Mouse (Mus musculus): ENCODE measurements around the gene Ndel1. TPM values are rescaled to one million over a fixed set of nuclear protein-coding genes. Genes with fewer than 3 reads are reported as not detected.
A peak's percentile ranks its signal among the peaks of the same experiment; 100 is the strongest.
"Not testable (repeated sequence)": the region's sequence is repeated elsewhere in the genome, so short reads cannot be mapped to it uniquely, and the experiment has no call there.

The Ndel1 gene
- polyA plus RNA-seq, 1 experiment from 2014 or later, result 35.5 TPM

DNA sequence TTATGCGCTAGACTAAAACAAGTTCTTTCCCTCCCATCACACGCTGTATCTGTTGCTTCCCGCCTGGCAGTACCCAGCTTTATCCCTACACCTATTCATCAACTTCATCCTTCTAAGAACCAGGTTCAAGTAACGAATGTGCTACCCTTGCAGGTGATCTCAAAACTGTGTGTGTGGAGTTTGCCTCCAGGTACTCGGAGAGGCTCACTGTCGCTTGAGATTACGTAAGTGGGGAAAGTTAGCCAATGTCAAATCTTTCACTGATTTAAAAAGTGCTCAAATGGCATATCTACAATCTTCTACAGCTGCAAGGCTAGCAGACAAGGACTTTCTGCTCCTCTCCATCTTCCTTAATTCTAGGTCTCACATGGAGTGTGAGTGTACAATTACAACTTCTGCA is 20.8 kb downstream of the Ndel1 start:
- peak overlapping the region; percentile 37 for H3K9ac ChIP-seq
- H3K36me3 ChIP-seq, result 0 out of 2 replicates have a peak, but pooled peaks cover 3% of the 10 kb centered on the region
- WGBS (ENCODE audit: insufficient replicate concordance), result 78% methylated on average over 7 of the region's 7 CpGs
- peaks cover 67% of the 10 kb centered on the region for H3K4me1 ChIP-seq (replicated peaks)
- H3K4me3 ChIP-seq (replicated peaks), result peak overlapping the region; percentile 95
- no peak for ATAC-seq (ENCODE audit: low read depth)
- DNase-seq, result no peak
- H3K9me3 ChIP-seq (replicated peaks), result no peaks in the 10 kb centered on the region
- H3K27ac ChIP-seq, result peak overlapping the region; percentile 11; the same call in 1 of the 2 replicates
- peak overlapping the region; percentile 44 for H3K4me2 ChIP-seq
- no peaks in the 10 kb centered on the region for H3K27me3 ChIP-seq

DNA sequence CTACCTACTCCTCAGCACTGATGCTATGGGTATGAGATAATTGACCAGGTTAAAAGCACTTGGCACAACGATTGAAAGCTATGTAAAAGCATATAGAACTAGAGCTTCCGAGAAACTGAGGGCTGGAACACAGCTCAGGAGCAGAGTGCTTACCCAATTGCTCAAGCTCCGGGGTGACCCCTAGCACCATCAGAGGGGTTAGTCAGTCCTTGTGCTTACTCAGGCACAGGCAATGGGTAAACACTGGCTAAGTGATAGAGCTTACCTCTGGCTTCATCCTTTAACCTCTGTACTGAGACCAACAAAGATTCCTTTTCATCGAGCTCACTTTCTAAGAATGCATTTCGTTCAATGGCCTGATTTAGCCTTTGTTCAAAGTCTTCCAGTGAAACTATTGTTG is 32.1 kb downstream of the Ndel1 start:
- Histone ChIP-seq H3K9ac (no peak overlapping the region), H3K9me3 (replicated peaks) (no peaks in the 10 kb centered on the region), H3K4me2 (no peak overlapping the region), H3K27me3 (no peaks in the 10 kb centered on the region), H3K36me3 (peaks cover 74% of the 10 kb centered on the region), H3K4me1 (replicated peaks) (no peaks in the 10 kb centered on the region), H3K4me3 (replicated peaks) (no peak overlapping the region), H3K27ac (no peak overlapping the region)
- 83% methylated on average over 5 of the region's 5 CpGs for WGBS (ENCODE audit: insufficient replicate concordance)
- DNase-seq (no peak), ATAC-seq (ENCODE audit: low read depth) (peak; percentile 51; the same call in 1 of the 2 replicates)

DNA sequence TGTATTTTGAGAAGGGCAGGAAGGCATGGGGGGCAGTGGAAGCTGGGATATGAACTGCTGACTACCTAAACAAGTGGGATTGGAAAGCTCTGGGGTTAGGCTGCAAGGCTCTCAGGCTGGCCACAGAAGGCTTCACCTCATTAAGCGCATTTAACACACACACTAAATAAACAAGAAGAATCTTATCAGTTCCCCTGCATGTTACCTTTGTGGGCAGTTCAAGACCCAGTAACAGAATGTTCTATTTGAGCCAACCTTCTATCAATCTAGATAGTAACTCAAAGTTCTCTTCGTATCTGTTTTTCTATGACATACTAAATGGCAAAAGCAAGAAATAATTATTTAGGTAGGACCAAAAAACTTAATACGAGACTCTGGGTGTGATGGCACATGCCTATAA is 36.6 kb downstream of the Ndel1 start:
- peaks cover 85% of the 10 kb centered on the region for H3K36me3 ChIP-seq
- no peak overlapping the region for H3K4me2 ChIP-seq
- no peaks in the 10 kb centered on the region for H3K27me3 ChIP-seq
- DNase-seq (no peak), ATAC-seq (ENCODE audit: low read depth) (no peak)
- H3K4me3 ChIP-seq (replicated peaks), result no peak overlapping the region
- 85% methylated on average over 3 of the region's 3 CpGs for WGBS (ENCODE audit: insufficient replicate concordance)
- no peak overlapping the region for H3K9ac ChIP-seq
- peaks cover 16% of the 10 kb centered on the region for H3K4me1 ChIP-seq (replicated peaks)
- no peaks in the 10 kb centered on the region for H3K9me3 ChIP-seq (replicated peaks)
- H3K27ac ChIP-seq, result no peak overlapping the region

GRCm38 (mm10) chr11:68833593-68833992 is 38.1 kb downstream of the Ndel1 start:
- no peaks in the 10 kb centered on the region for H3K27me3 ChIP-seq
- peaks cover 16% of the 10 kb centered on the region for H3K4me1 ChIP-seq (replicated peaks)
- no peaks in the 10 kb centered on the region for H3K9me3 ChIP-seq (replicated peaks)
- H3K4me3 ChIP-seq (replicated peaks), result no peak overlapping the region
- DNase-seq (no peak), ATAC-seq (ENCODE audit: low read depth) (no peak)
- H3K36me3 ChIP-seq, result peaks cover 85% of the 10 kb centered on the region
- H3K4me2 ChIP-seq, result no peak overlapping the region
- no peak overlapping the region for H3K27ac ChIP-seq
- no peak overlapping the region for H3K9ac ChIP-seq

GRCm38 (mm10) chr11:68832793-68833192 is 38.9 kb downstream of the Ndel1 start:
- Histone ChIP-seq H3K36me3 (peaks cover 88% of the 10 kb centered on the region), H3K4me3 (replicated peaks) (no peak overlapping the region), H3K27ac (no peak overlapping the region), H3K4me1 (replicated peaks) (peaks cover 16% of the 10 kb centered on the region), H3K9me3 (replicated peaks) (no peaks in the 10 kb centered on the region), H3K4me2 (no peak overlapping the region), H3K9ac (no peak overlapping the region), H3K27me3 (no peaks in the 10 kb centered on the region)
- DNase-seq (no peak), ATAC-seq (ENCODE audit: low read depth) (no peak)
- 45% methylated on average over 4 of the region's 4 CpGs for WGBS (ENCODE audit: insufficient replicate concordance)

DNA sequence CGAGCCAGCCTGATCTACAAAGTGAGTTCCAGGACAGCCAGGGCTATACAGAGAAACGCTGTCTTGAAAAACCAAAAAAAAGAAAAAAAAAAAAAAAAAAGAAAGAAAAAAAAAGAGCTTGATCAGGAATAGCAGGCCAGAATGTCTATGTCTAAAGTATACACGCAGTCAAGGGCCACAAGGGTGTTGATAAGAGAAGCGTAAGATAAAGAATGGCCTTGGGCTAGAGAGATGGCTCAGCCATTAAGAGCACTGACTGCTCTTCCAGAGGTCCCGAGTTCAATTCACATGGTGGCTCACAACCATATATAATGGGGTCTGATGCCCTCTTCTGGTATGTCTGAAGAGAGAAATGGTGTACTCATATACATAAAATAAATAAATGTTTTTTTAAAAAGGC is 40.1 kb downstream of the Ndel1 start:
- H3K4me1 ChIP-seq (replicated peaks), result peaks cover 20% of the 10 kb centered on the region
- not testable (repeated sequence) for H3K27me3 ChIP-seq; H3K9ac ChIP-seq; H3K9me3 ChIP-seq (replicated peaks); H3K27ac ChIP-seq; DNase-seq; H3K4me2 ChIP-seq; ATAC-seq (ENCODE audit: low read depth); H3K4me3 ChIP-seq (replicated peaks)
- H3K36me3 ChIP-seq, result peaks cover 90% of the 10 kb centered on the region
- WGBS (ENCODE audit: insufficient replicate concordance), result 59% methylated on average over 5 of the region's 5 CpGs

GRCm38 (mm10) chr11:68826735-68827134 is 44.9 kb downstream of the Ndel1 start:
- 51% methylated on average over 3 of the region's 3 CpGs for whole genome bisulfite sequencing (ENCODE audit: insufficient replicate concordance)
- H3K9ac ChIP-seq, result no peak overlapping the region

GRCm38 (mm10) chr11:68822326-68822725 is 49.3 kb downstream of the Ndel1 start:
- no peaks in the 10 kb centered on the region for H3K27me3 ChIP-seq
- H3K9me3 ChIP-seq (replicated peaks), result no peaks in the 10 kb centered on the region
- H3K4me2 ChIP-seq, result no peak overlapping the region
- H3K36me3 ChIP-seq, result peaks cover 71% of the 10 kb centered on the region
- H3K27ac ChIP-seq, result no peak overlapping the region
- WGBS (ENCODE audit: insufficient replicate concordance), result 89% methylated on average over 15 of the region's 15 CpGs
- no peak for DNase-seq
- ATAC-seq (ENCODE audit: low read depth), result no peak
- H3K4me1 ChIP-seq (replicated peaks), result peaks cover 3% of the 10 kb centered on the region; the same call in 1 of the 2 replicates
- H3K9ac ChIP-seq, result no peak overlapping the region
- no peak overlapping the region for H3K4me3 ChIP-seq (replicated peaks)

More at GRCm38 (mm10) chr11:68826735-68827134, 44.9 kb downstream of the Ndel1 start:
- Histone ChIP-seq H3K4me2 (no peak overlapping the region), H3K4me1 (replicated peaks) (peaks cover 6% of the 10 kb centered on the region; the same call in 1 of the 2 replicates), H3K27me3 (no peaks in the 10 kb centered on the region), H3K36me3 (peaks cover 77% of the 10 kb centered on the region), H3K4me3 (replicated peaks) (no peak overlapping the region), H3K27ac (no peak overlapping the region), H3K9me3 (replicated peaks) (no peaks in the 10 kb centered on the region)
- ATAC-seq (ENCODE audit: low read depth), result no peak
- DNase-seq, result no peak

- Histone ChIP-seq H3K4me2 (no peak overlapping the region), H3K36me3 (peaks cover 73% of the 10 kb centered on the region), H3K9ac (no peak overlapping the region), H3K27ac (no peak overlapping the region), H3K4me3 (replicated peaks) (no peak overlapping the region), H3K9me3 (replicated peaks) (no peaks in the 10 kb centered on the region), H3K4me1 (replicated peaks) (no peaks in the 10 kb centered on the region), H3K27me3 (no peaks in the 10 kb centered on the region)
- WGBS (ENCODE audit: insufficient replicate concordance), result 86% methylated on average over 14 of the region's 14 CpGs
- no peak for ATAC-seq (ENCODE audit: low read depth)
- DNase-seq, result no peak
Measured at GRCm38 (mm10) chr11:68819226-68819805, 52.3 kb downstream of the Ndel1 start.

GRCm38 (mm10) chr11:68818416-68818815 is 53.2 kb downstream of the Ndel1 start:
- ATAC-seq (ENCODE audit: low read depth), result no peak
- no peaks in the 10 kb centered on the region for H3K9me3 ChIP-seq (replicated peaks)
- H3K4me1 ChIP-seq (replicated peaks), result no peaks in the 10 kb centered on the region
- H3K4me3 ChIP-seq (replicated peaks), result no peak overlapping the region
- DNase-seq, result no peak
- peaks cover 78% of the 10 kb centered on the region for H3K36me3 ChIP-seq
- no peaks in the 10 kb centered on the region for H3K27me3 ChIP-seq
- H3K4me2 ChIP-seq, result no peak overlapping the region
- no peak overlapping the region for H3K9ac ChIP-seq
- WGBS (ENCODE audit: insufficient replicate concordance), result 82% methylated on average over 8 of the region's 8 CpGs
- H3K27ac ChIP-seq, result no peak overlapping the region

GRCm38 (mm10) chr11:68811881-68812577 is 59.6 kb downstream of the Ndel1 start:
- H3K9ac ChIP-seq, result no peak overlapping the region
- H3K4me2 ChIP-seq, result no peak overlapping the region
- peaks cover 93% of the 10 kb centered on the region for H3K36me3 ChIP-seq
- WGBS (ENCODE audit: insufficient replicate concordance), result 80% methylated on average over 9 of the region's 9 CpGs
- DNase-seq, result no peak
- no peaks in the 10 kb centered on the region for H3K9me3 ChIP-seq (replicated peaks)
- no peak overlapping the region for H3K4me3 ChIP-seq (replicated peaks)
- ATAC-seq (ENCODE audit: low read depth), result no peak
- no peaks in the 10 kb centered on the region for H3K4me1 ChIP-seq (replicated peaks)
- H3K27me3 ChIP-seq, result no peaks in the 10 kb centered on the region
- H3K27ac ChIP-seq, result no peak overlapping the region

DNA sequence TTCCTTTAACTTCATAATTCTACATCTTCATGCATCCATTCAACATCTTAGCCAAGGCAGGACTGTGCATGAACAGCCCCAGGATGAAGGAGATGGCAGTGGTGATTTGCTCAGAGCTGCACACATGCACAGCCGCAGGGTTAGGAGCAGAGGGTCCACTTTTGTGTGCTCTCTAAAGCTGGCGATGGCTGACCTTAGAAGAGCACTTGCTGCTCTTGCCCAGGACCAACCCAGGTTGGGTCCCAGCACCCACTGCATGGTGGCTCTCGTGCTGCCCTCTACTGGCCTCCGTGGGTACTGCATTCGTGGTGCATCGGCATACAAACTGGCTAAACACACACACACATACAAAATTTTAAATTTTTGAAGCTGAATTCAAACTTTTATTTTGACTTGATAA is 63.9 kb downstream of the Ndel1 start:
- 26% methylated on average over 6 of the region's 6 CpGs for WGBS (ENCODE audit: insufficient replicate concordance)
- H3K9me3 ChIP-seq (replicated peaks), result no peaks in the 10 kb centered on the region
- H3K36me3 ChIP-seq, result peaks cover 95% of the 10 kb centered on the region
- no peak overlapping the region for H3K9ac ChIP-seq
- peak; percentile 39 for DNase-seq
- no peaks in the 10 kb centered on the region for H3K27me3 ChIP-seq
- H3K4me3 ChIP-seq (replicated peaks), result no peak overlapping the region
- no peak overlapping the region for H3K4me2 ChIP-seq
- H3K27ac ChIP-seq, result no peak overlapping the region
- ATAC-seq (ENCODE audit: low read depth), result peak; percentile 39; the same call in 1 of the 2 replicates
- H3K4me1 ChIP-seq (replicated peaks), result no peaks in the 10 kb centered on the region
